Mouse (Mus musculus): Measurements from ENCODE around the gene Ptch1. TPM values are rescaled to one million over a fixed set of nuclear protein-coding genes. Genes with fewer than 3 reads are reported as not detected.

The Ptch1 gene
- 9.9 and 13.2 TPM in 2 replicates for polyA plus RNA-seq (2015; fragmentation: Nextera tagmentation; extraction: Ambion mirVana)

DNA sequence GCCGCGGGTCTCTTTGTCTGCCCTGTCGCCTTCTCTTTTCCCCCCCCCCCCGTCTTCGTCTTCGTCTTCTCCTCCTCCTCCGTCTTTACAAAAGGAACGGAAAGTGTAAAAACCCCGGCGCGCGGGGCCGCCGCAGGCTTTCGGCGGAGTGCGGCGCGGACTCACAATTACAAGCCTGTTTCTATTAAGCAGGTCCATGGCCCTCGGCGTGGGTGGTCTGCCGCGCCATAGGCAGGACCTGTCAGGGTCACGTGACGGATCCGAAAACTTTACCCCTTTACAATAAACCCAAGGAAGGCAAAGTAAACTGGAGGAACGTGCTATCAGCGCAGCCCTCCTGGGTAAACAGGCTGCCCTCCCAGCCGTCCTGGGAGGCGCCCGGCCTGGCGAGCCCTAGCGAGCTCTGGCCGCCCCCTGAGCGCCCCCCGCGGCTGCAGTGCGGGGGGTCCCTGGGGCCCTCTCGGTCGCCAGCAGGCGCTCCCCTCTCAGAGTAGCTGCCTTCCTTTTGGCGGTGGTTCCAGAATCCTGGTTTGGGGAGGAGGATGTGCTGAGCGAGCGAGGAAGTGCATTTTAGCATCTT is at the start of gene Ptch1:
Ptch1 (minus strand) TSS at position 343 of the 580 bp plus-strand sequence.

DNA sequence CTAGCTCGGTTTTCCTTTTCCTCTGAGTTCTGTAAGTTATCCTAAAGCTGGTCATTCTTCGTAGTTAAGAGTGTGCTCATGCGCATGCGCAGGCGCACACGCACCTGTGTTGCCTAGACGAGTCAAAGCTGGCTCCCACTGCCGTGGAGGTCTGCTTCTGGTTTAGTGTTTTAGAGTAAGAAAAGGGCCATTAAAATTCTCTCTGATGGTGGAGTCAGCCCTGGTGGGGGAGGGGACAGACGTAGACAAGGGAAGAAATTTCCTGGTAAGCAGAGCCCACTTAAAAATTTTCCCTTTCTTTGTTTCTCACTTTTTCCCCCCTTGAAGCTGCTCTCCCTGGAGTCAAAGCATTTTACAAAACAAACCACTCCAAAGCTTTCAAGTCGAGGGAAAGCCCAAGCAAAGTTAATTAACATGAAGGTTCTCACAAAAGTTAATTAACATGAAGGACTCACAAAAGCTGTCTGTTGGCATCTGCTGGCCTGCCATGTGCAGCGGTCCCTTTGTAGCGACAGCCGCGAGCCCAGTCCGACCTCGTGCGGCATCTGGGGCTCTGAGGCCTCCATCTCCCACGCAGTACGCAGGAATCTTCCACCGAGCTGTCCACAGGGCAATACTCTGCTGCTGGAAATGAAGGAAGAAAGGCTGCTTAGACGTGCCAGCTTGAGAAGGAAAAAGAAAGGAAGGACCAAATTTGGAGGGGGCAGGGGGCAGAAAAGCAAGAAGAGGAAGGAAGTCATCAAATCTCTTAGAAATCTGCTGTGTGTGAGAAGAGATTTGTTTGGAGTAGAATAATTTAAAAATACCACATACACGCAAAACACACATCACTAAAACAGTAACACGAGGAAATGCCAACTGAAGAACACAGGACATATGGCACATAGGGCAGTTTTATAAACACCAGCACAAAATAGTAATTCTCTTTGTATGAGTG is 76.5 kb downstream of the Ptch1 start, which contains the start of gene Fancc:
Fancc (minus strand) TSS at position 633 of the 937 bp plus-strand sequence.

Other genes with a start within 250 kb of the Ptch1 start
- gene Fancc, start 76.3 kb downstream of the Ptch1 start, polyA plus RNA-seq (2015; fragmentation: Nextera tagmentation; extraction: Ambion mirVana), result 16.9 and 19.7 TPM in 2 replicates
- 12.4 and 15.0 TPM in 2 replicates for gene Ercc6l2, start 241.6 kb upstream of the Ptch1 start, polyA plus RNA-seq (2015; fragmentation: Nextera tagmentation; extraction: Ambion mirVana)

Measured in adrenal gland, postnatal 0 days (tissue).